Mouse (Mus musculus) liver, adult 2 months (tissue): Measurements from ENCODE around the gene Ccdc177.

ENCODE experiments used
- CTCF ChIP-seq: fragments of 200-500 bp; IDR thresholded peaks from 2 replicates; pipeline ENCODE4 v1.5.1; 2011; ENCODE audit warnings: low read depth, low read length, control low read depth
- POLR2A ChIP-seq: fragments of 200-500 bp; IDR thresholded peaks from 2 replicates; pipeline ENCODE4 v1.6.1; 2011; ENCODE audit warnings: low read length, control low read depth; ENCODE audit not compliant: insufficient read depth; ENCODE audit errors: extremely low read depth

GRCm38 (mm10) chr12:80794522-80794921, 34.0 kb upstream of the Ccdc177 start:
- no peak for TF ChIP-seq CTCF
- no peak for TF ChIP-seq POLR2A
